Mouse (Mus musculus) midbrain, embryonic 11.5 days (tissue): Measurements from ENCODE around the gene Slc26a1. TPM values are rescaled to one million over a fixed set of nuclear protein-coding genes. Genes with fewer than 3 reads are reported as not detected.

ENCODE experiments used
- ATAC-seq: fragments of 200-750 bp; cut with Nextera tagmentation; 2 replicates; pipeline ENCODE4 v1.8.0; 2017; ENCODE audit warnings: moderate TSS enrichment, moderate library complexity; ENCODE audit not compliant: low FRiP score
- DNase-seq: peaks from one replicate; pipeline ENCODE4 v3.0.0; 2015; ENCODE audit warnings: low spot score; ENCODE audit errors: missing footprints
- H3K27ac ChIP-seq: fragments of 300-500 bp; sonication (generic); 2 replicates; pipeline ENCODE4 v1.5.1; 2014; ENCODE audit warnings: low read depth, low read length
- H3K27me3 ChIP-seq: fragments of 300-500 bp; sonication (generic); 2 replicates; pipeline ENCODE4 v1.6.1; 2014; ENCODE audit warnings: mild to moderate bottlenecking, low read length, moderate library complexity, mixed read lengths; ENCODE audit not compliant: control insufficient read depth, insufficient read depth
- H3K36me3 ChIP-seq: fragments of 300-500 bp; sonication (generic); 2 replicates; pipeline ENCODE4 v1.6.1; 2014; ENCODE audit warnings: mild to moderate bottlenecking, low read length, moderate library complexity, mixed read lengths; ENCODE audit not compliant: control insufficient read depth, insufficient read depth
- H3K4me1 ChIP-seq: fragments of 300-500 bp; sonication (generic); 2 replicates; pipeline ENCODE4 v1.6.1; 2014; ENCODE audit warnings: low read length; ENCODE audit not compliant: control insufficient read depth, insufficient read depth
- H3K4me2 ChIP-seq: fragments of 300-500 bp; sonication (generic); 2 replicates; pipeline ENCODE4 v1.6.1; 2014; ENCODE audit warnings: mild to moderate bottlenecking, moderate library complexity
- H3K4me3 ChIP-seq: fragments of 300-500 bp; sonication (generic); 2 replicates; pipeline ENCODE4 v1.5.1; 2014; ENCODE audit warnings: low read depth, low read length
- H3K9ac ChIP-seq: fragments of 300-500 bp; sonication (generic); 2 replicates; pipeline ENCODE4 v1.6.1; 2014; ENCODE audit warnings: low read length
- H3K9me3 ChIP-seq: fragments of 300-500 bp; sonication (generic); 2 replicates; pipeline ENCODE4 v1.6.1; 2016; ENCODE audit warnings: low read length; ENCODE audit not compliant: control insufficient read depth
- WGBS: fragments of 180-500 bp; shearing (Covaris S2); extraction: QIAGEN DNeasy Blood & Tissue Kit; methylation state at CpG from one replicate; pipeline ENCODE4 v1.1.7; 2014; 5-methylcytosine and 5-hydroxymethylcytosine counted together
- polyA plus RNA-seq: library from polyadenylated mRNA; unstranded; fragments of >200 nt; fragmentation: Nextera tagmentation; extraction: Ambion mirVana; gene quantifications from 2 replicates; pipeline ENCODE4 v1.2.1, GENCODE M21; 2014

The Slc26a1 gene
- polyA plus RNA-seq, 1 experiment from 2014 or later: 0.81 TPM

DNA sequence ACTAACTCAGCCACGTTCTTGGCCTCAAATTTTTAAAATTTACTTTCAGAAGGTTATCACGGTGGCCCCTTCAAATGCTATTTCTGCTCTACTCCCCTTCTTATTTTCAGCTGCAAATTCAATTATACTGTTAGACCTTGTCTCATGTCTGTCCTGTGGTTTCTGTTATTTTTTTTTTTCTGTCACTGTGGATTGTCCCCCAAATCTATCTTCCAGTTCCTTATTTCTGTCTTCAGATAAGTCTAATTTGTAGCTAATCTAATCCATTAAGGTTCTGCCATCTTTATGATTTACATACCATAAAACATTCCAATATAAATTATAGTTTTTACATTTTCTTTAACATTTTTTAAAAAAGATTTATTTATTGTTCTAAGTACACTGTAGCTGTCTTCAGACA lies 8.0 kb downstream of the Slc26a1 start:
- Histone ChIP-seq H3K9ac (no peak overlapping the region), H3K27ac (no peak overlapping the region), H3K4me3 (no peak overlapping the region), H3K4me1 (peaks cover 12% of the 10 kb centered on the region), H3K27me3 (no peaks in the 10 kb centered on the region), H3K4me2 (no peak overlapping the region), H3K36me3 (no peaks in the 10 kb centered on the region; the same call in 1 of the 2 replicates), H3K9me3 (no peaks in the 10 kb centered on the region)
- WGBS: 82% methylated on average over 2 of the region's 2 CpGs
- ATAC-seq (no peak), DNase-seq (peak; percentile 23)

DNA sequence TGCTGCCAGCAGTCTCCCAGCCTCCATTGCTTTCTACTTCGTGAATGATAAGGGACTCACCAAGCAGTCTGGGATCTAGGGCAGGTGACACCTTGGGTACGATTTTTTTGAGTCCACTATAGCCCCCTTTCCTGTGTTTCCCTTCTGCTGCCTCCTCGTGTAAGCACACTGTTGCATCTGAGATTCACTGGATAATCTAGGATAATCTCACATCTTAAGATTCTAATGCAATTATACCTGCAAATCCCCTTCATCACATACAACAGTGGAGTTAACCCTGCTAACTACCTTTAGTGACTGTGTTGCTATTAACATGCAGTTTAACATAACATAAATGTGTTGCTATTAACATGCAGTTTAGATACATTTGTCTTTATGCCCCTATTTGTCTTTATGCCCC lies 10.3 kb downstream of the Slc26a1 start:
- H3K27ac ChIP-seq: no peak overlapping the region
- no peaks in the 10 kb centered on the region for H3K9me3 ChIP-seq
- DNase-seq (peak; percentile 44), ATAC-seq (no peak)
- H3K4me2 ChIP-seq: no peak overlapping the region
- no peaks in the 10 kb centered on the region for H3K27me3 ChIP-seq
- peaks cover 14% of the 10 kb centered on the region for H3K4me1 ChIP-seq
- H3K9ac ChIP-seq: no peak overlapping the region
- H3K36me3 ChIP-seq: no peaks in the 10 kb centered on the region; the same call in 1 of the 2 replicates
- H3K4me3 ChIP-seq: no peak overlapping the region
- WGBS: 46% methylated on average over 3 of the region's 3 CpGs

DNA sequence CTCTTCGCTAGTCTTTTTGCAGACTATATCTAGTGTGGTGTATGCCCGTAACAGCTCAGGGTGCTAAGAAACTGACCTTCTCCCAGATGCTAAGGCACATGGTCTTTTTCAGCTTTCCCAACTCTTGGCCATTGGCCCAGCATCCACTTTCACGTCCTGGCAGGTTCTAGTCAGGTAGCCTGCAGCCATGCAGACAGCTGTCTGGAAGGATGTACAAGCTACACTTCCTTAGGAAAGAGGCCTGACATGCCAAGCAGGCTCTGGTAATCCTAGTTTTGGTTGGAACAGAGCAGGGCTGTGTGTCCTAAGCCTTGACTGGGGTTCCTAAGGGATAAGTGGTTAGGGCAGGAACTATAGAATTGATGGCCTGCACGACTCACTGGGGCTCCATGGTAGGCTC lies 12.6 kb downstream of the Slc26a1 start:
- Histone ChIP-seq H3K36me3 (no peaks in the 10 kb centered on the region; the same call in 1 of the 2 replicates), H3K4me3 (no peak overlapping the region), H3K4me2 (no peak overlapping the region), H3K9ac (no peak overlapping the region), H3K9me3 (no peaks in the 10 kb centered on the region), H3K4me1 (peaks cover 8% of the 10 kb centered on the region), H3K27ac (no peak overlapping the region), H3K27me3 (no peaks in the 10 kb centered on the region)
- ATAC-seq (no peak), DNase-seq (no peak)
- 79% methylated on average over 4 of the region's 4 CpGs for WGBS

DNA sequence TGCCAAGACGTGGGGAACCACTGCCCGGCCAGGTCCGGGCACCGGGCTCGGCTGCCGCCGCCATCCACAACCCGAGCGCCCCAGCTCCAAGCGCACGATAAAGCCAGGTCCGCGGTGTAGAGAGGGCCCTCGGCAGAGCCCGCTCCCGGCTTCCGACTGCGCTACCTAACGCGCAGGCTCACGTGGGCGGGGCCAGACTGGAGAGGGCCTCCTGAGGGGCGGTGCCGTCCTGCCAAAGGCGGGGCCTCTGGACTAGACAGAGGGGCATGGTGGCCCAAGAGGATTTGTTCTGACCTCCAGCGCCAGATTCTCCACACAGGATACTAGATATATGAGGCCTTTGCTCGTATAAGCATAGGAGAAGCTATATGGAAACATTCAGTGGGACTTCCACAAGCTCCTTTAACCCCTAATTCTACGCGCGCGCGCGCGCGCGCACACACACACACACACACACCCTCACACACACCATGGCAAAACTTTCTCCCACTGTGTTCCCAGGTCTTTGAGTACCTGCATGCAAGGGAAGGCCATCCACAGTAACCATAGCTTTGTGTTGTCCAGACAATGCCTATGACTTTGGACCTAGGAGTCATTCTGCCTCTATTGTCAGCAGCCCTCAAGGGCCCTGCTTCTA lies 14.6 kb downstream of the Slc26a1 start:
- no peaks in the 10 kb centered on the region for H3K9me3 ChIP-seq
- H3K36me3 ChIP-seq: no peaks in the 10 kb centered on the region; the same call in 1 of the 2 replicates
- peaks cover 8% of the 10 kb centered on the region for H3K4me1 ChIP-seq
- ATAC-seq (peak; percentile 100), DNase-seq (peak; percentile 98)
- peak overlapping the region; percentile 64 for H3K4me3 ChIP-seq
- WGBS: 13% methylated on average over 36 of the region's 36 CpGs
- peak overlapping the region; percentile 80 for H3K9ac ChIP-seq
- H3K27ac ChIP-seq: no peak overlapping the region
- no peaks in the 10 kb centered on the region for H3K27me3 ChIP-seq
- peak overlapping the region; percentile 92 for H3K4me2 ChIP-seq

DNA sequence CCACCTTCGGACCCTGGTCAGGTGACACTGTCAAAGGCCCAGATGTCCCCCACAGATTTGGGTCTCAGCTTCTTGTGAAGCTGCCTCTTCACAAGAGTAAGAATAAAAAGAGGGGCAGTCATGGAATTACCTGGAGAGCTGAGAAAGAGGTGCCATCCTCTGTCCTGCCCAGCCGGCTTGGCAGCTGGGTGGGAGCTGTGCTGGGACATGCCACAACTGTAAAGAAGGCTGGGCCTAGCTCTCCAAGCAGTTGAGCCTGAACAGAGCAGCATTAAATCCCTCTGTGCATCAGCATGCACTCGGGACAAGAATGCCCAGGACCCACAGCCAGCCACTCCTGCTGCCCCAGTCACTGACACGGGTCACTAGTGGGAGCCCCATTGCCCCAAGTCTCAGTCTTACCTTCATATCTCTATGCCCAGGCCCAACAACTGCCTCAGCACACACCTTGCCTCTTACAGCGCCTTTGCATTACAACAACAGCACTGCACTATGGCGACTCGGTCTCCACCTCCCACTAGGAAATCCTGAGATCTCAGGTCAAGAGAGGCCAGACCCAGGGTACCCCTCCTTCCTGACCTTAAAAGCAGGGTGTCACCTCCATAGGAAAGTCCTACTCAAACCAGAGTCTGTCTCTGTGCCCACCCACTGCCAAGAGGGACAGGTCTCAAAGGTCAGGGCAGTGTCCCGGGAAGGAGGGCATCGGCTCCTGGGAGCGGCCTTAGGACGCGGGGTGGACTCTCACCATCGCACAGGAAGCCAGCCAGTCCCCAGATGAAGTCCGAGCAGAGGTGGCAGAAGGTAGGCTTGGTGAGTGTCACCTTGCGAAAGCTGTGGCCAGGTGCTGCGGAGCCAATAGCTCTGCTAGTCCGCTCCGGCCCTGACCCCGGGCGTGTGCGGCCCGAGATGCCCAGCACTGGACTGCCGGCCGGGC lies 15.4 kb downstream of the Slc26a1 start, which contains the start of gene Idua:
Gene Idua (plus strand): TSS at position 634 of the 934 bp plus-strand sequence.
- H3K9me3 ChIP-seq: no peaks in the 10 kb centered on the region
- 11% methylated on average over 24 of the region's 24 CpGs for WGBS
- peak; percentile 17; the same call in 1 of the 2 replicates for ATAC-seq
- peak within 1 kb of the TSS; percentile 92 for H3K4me2 ChIP-seq
- H3K9ac ChIP-seq: peak within 1 kb of the TSS; percentile 80
- DNase-seq: peak; percentile 67
- H3K27ac ChIP-seq: no peak within 1 kb of the TSS
- H3K27me3 ChIP-seq: no peaks in the 10 kb centered on the region
- H3K4me1 ChIP-seq: peaks cover 8% of the 10 kb centered on the region
- peak within 1 kb of the TSS; percentile 64 for H3K4me3 ChIP-seq
- peaks cover under 1% of the 10 kb centered on the region; the same call in 1 of the 2 replicates for H3K36me3 ChIP-seq

DNA sequence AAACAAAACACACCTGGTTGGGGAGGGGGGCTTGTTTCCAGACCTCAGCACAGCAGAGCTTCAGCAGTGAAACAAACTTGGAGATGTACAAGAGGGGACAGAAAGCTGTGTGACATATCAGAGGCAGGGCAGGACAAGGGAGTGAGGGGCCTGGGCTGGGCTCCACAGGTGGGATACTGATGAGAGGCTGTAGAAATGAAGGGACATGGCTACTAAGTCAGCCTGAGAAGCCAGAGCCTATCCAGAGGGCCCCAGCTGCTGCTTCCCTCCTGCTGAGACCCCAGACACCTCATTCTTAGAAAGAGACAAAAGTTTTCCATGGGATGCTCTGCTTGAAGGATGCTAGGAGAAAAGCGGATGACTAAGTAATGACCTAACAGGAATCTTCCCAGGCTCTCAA lies 16.8 kb downstream of the Slc26a1 start:
- 80% methylated on average over 1 of the region's 1 CpGs for WGBS
- H3K4me3 ChIP-seq: no peak overlapping the region
- ATAC-seq (no peak), DNase-seq (peak; percentile 26)
- no peak overlapping the region for H3K4me2 ChIP-seq
- 0 out of 2 replicates have a peak overlapping the region, but pooled peaks have one; percentile 10 for H3K9ac ChIP-seq
- H3K36me3 ChIP-seq: peaks cover 8% of the 10 kb centered on the region
- peaks cover 8% of the 10 kb centered on the region for H3K4me1 ChIP-seq
- H3K27ac ChIP-seq: no peak overlapping the region
- H3K27me3 ChIP-seq: no peaks in the 10 kb centered on the region
- no peaks in the 10 kb centered on the region for H3K9me3 ChIP-seq

DNA sequence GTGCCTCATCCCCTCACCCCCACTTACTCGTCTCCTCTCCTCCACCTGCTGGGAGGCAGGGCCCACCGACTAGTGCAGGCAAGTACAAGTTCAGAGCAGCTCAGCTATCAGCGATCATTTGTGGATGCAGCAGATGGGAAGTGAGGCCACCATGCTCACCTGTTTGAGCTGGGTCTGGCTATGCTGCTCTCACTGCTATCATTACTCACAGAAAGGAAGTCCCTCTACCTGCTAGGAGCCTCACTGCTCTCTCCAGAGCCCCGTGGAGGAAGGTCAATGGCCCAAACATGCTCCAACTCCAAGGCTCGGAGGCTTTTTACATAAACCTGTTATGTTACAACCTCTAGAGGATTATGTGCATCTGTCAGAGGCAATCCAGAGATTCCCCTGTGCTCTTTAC lies 18.0 kb downstream of the Slc26a1 start:
- DNase-seq (peak; percentile 31), ATAC-seq (no peak)
- Histone ChIP-seq H3K4me1 (peaks cover 8% of the 10 kb centered on the region), H3K27me3 (no peaks in the 10 kb centered on the region), H3K9ac (no peak overlapping the region), H3K36me3 (peaks cover 11% of the 10 kb centered on the region), H3K9me3 (no peaks in the 10 kb centered on the region), H3K27ac (no peak overlapping the region), H3K4me3 (no peak overlapping the region), H3K4me2 (no peak overlapping the region)
- 75% methylated on average over 5 of the region's 5 CpGs for WGBS

- DNase-seq: peak; percentile 23
- Histone ChIP-seq H3K9me3 (no peaks in the 10 kb centered on the region), H3K4me1 (peaks cover 8% of the 10 kb centered on the region), H3K27me3 (no peaks in the 10 kb centered on the region), H3K4me3 (no peak overlapping the region), H3K36me3 (peaks cover 11% of the 10 kb centered on the region), H3K9ac (no peak overlapping the region), H3K27ac (no peak overlapping the region), H3K4me2 (no peak overlapping the region)
- ATAC-seq: no peak
- WGBS: 92% methylated on average over 15 of the region's 15 CpGs
These were observed 19.3 kb downstream of the Slc26a1 start for GRCm38 (mm10) chr5:108655891-108656650.
